Mouse (Mus musculus): Measurements from ENCODE around the gene Tiam1. TPM values are rescaled to one million over a fixed set of nuclear protein-coding genes. Genes with fewer than 3 reads are reported as not detected.
A peak's percentile ranks its signal among the peaks of the same experiment; 100 is the strongest.

Gene Tiam1
- polyA plus RNA-seq, 1 experiment from 2014 or later: 4.2 TPM

DNA sequence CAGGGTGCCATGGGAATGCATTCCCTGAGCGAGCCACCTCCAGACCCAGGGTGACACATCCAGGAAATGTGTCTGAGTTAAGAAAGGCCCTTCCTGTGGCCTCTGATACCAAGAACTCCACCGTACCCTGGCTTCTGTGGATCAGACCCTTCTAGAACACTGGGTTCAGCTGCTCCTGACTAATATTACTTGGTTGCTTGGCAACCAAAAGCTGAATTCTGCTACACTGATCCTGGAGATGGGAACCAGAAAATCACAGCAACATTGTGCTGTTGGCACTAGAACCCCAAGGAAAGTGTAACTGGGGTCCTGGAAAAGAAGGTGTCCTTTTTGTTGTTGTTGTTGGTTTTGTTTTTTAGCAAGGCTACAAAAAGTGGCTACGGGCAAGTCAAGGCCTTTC lies 285.9 kb downstream of the Tiam1 start:
- no peaks in the 10 kb centered on the region for H3K27me3 ChIP-seq
- no peak overlapping the region for H3K4me3 ChIP-seq (replicated peaks)
- no peak for ATAC-seq (ENCODE audit: insufficient read depth)
- no peak overlapping the region for H3K27ac ChIP-seq (replicated peaks)
- H3K36me3 ChIP-seq (replicated peaks): no peaks in the 10 kb centered on the region
- 60% methylated on average over 3 of the region's 3 CpGs for WGBS (ENCODE audit: insufficient replicate concordance)
- H3K9me3 ChIP-seq (replicated peaks): no peaks in the 10 kb centered on the region
- no peak overlapping the region for H3K9ac ChIP-seq
- H3K4me2 ChIP-seq: no peak overlapping the region
- H3K4me1 ChIP-seq (replicated peaks): no peaks in the 10 kb centered on the region

DNA sequence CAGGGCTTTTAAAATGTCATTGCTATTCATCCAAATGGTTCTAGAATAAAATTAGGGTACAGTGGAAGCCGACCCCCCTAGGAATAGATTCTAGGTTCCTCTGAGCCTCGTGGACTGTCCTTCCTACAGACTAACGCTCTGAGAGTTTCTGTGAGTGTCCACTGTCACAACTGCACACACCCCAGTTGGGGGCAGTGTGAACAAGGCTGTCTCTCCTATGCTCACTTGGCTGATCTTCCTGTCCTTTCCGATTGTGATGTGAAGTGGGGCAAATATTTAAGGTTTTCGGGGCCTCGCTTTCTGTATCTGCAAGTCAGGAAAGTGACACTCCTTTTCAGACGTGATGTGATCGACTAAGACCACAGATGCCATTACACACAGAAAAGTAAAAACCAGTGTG lies 288.8 kb downstream of the Tiam1 start:
- H3K36me3 ChIP-seq (replicated peaks): no peaks in the 10 kb centered on the region
- no peaks in the 10 kb centered on the region for H3K4me1 ChIP-seq (replicated peaks)
- H3K4me2 ChIP-seq: no peak overlapping the region
- no peak overlapping the region for H3K9ac ChIP-seq
- no peak for ATAC-seq (ENCODE audit: insufficient read depth)
- H3K27ac ChIP-seq (replicated peaks): no peak overlapping the region
- no peaks in the 10 kb centered on the region for H3K9me3 ChIP-seq (replicated peaks)
- H3K27me3 ChIP-seq: no peaks in the 10 kb centered on the region
- WGBS (ENCODE audit: insufficient replicate concordance): 64% methylated on average over 8 of the region's 8 CpGs
- H3K4me3 ChIP-seq (replicated peaks): no peak overlapping the region

DNA sequence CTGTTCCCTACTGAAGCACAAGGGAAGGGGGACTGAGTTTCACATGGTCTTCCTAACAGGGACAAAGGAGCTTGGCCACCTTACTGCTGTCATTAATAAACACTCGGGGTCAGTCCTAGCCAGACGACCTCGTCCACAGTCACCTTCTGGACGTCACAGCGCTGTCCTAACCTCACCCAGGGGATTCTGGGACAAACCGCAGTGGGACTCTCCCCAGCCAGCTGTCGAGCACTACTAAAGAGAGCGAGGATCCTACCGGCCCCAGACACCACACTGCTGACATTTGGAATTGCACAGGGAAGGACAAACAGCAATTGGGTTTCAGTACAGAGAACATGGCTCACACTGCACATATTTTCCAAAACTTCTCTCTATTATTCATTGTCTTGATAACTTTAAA lies 292.2 kb downstream of the Tiam1 start:
- no peaks in the 10 kb centered on the region for H3K4me1 ChIP-seq (replicated peaks)
- H3K9ac ChIP-seq: no peak overlapping the region
- H3K36me3 ChIP-seq (replicated peaks): no peaks in the 10 kb centered on the region
- no peak overlapping the region for H3K4me2 ChIP-seq
- H3K4me3 ChIP-seq (replicated peaks): no peak overlapping the region
- no peaks in the 10 kb centered on the region for H3K27me3 ChIP-seq
- H3K27ac ChIP-seq (replicated peaks): no peak overlapping the region
- no peak for ATAC-seq (ENCODE audit: insufficient read depth)
- WGBS (ENCODE audit: insufficient replicate concordance): 72% methylated on average over 9 of the region's 9 CpGs
- no peaks in the 10 kb centered on the region for H3K9me3 ChIP-seq (replicated peaks)

DNA sequence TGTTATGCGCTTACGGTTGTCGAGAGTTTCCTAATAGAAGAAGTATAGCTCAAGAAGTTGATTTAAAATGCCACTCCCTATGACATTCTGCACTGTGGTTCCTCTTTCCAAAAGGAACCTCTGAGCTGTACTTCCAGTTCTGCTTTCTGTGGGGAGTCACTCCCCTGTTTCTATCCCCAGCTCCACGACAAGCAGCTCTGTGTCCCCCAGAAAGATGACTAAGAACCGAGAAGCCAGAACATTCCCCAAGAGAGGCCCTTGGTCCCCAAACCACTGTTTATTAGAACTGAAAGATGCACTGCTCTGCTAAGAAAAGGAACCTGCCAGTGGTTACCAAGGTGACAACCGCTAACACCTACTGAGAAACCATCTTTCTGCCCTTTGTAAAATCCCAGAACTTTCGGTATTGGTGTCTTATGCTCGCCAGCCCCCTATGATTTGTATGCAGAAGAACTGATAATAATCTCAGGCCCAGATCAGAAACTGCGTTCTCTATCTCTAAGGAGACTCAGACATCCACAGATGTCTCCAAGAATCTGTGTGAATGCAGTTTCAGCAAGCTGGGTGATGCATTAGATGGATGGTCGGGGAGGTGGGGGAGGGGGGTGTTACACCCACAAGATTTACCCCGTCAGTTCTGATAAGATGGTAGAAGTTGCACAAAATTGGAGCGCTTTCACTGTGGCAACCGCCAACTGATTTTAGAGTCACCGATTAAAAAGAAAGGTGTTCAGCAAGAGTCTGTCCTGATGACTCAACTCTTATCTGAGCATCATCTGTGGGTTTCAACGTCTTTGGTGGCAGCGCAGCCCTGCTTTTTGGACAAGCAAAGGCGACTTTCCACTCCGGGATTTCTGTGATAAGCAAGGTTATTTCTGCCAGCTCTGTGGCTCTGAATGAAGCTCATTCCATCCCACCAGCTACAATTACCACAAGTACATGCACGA lies 294.6 kb downstream of the Tiam1 start:
- H3K9me3 ChIP-seq (replicated peaks): no peaks in the 10 kb centered on the region
- 47% methylated on average over 19 of the region's 19 CpGs for WGBS (ENCODE audit: insufficient replicate concordance)
- ATAC-seq (ENCODE audit: insufficient read depth): 0 out of 2 replicates have a peak, but pooled peaks have one; percentile 25
- no peak overlapping the region for H3K4me2 ChIP-seq
- no peaks in the 10 kb centered on the region for H3K4me1 ChIP-seq (replicated peaks)
- no peak overlapping the region for H3K4me3 ChIP-seq (replicated peaks)
- H3K36me3 ChIP-seq (replicated peaks): no peaks in the 10 kb centered on the region
- no peak overlapping the region for H3K27ac ChIP-seq (replicated peaks)
- no peaks in the 10 kb centered on the region for H3K27me3 ChIP-seq
- H3K9ac ChIP-seq: no peak overlapping the region

DNA sequence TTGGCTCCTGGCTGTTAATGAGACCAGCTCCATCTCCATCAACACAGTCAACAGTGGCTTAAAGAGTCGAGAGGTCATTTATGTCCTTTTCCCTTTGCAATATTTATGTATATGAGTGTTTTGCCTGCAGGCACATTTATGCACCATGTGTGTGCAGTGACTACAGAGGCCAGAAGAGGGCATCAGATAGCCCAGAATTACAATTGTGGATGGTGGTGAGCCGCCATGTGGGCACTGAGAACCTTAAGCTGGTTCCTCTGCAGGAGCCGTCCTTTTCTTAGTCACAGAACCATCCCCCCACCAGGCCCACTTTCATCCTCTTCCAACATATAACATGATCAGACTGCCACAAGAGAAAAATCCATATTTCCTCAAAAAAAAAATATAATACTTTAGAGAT lies 295.4 kb downstream of the Tiam1 start:
- ATAC-seq (ENCODE audit: insufficient read depth): no peak
- no peak overlapping the region for H3K9ac ChIP-seq

DNA sequence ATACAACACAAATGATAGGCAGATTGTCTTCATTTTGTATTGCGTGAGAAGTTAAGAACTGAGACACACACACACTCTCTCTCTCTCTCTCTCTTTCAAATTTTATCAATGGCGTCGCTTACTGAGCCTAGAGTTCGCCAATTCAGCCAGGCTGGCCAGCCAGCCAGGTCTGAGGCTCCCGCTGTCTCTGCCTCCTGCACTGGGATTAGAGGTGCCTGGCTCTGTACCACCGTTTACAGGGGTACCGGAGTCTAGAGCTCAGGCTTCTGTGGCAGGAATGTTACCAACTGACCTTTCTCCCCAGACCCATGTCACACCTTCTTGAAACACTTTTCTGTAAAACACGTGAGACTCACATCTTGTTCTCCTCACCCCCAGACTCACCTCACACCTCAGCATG lies 298.1 kb downstream of the Tiam1 start:
- no peak for ATAC-seq (ENCODE audit: insufficient read depth)
- Histone ChIP-seq H3K9ac (no peak overlapping the region), H3K27ac (replicated peaks) (no peak overlapping the region), H3K9me3 (replicated peaks) (no peaks in the 10 kb centered on the region), H3K4me3 (replicated peaks) (no peak overlapping the region), H3K36me3 (replicated peaks) (no peaks in the 10 kb centered on the region), H3K27me3 (no peaks in the 10 kb centered on the region), H3K4me2 (no peak overlapping the region), H3K4me1 (replicated peaks) (no peaks in the 10 kb centered on the region)
- WGBS (ENCODE audit: insufficient replicate concordance): 78% methylated on average over 8 of the region's 8 CpGs

More for the DNA sequence above, 295.4 kb downstream of the Tiam1 start:
- WGBS (ENCODE audit: insufficient replicate concordance): 69% methylated on average over 3 of the region's 3 CpGs
- Histone ChIP-seq H3K4me1 (replicated peaks) (no peaks in the 10 kb centered on the region), H3K27ac (replicated peaks) (no peak overlapping the region), H3K4me2 (no peak overlapping the region), H3K27me3 (no peaks in the 10 kb centered on the region), H3K4me3 (replicated peaks) (no peak overlapping the region), H3K9me3 (replicated peaks) (no peaks in the 10 kb centered on the region), H3K36me3 (replicated peaks) (no peaks in the 10 kb centered on the region)

DNA sequence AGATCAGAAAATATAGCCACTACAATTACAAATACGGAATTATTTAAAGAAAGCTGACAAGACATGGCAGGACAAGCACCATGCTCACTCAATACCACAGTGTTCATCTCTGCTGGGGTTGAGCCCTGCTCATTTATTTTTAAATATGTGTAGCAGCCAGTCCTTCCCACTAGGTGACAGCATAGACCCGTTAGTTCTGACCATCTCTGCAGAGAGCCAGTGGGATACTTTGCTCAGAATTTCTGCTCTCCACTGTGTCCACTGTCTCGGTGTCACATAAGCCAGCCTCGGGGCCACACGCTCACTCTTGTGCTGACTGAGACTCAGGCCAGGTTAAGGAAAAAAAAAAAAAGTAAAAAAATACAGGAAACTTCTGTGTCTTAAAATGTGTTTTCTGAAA lies 299.0 kb downstream of the Tiam1 start:
- WGBS (ENCODE audit: insufficient replicate concordance): 39% methylated on average over 5 of the region's 5 CpGs
- ATAC-seq (ENCODE audit: insufficient read depth): no peak
- Histone ChIP-seq H3K27ac (replicated peaks) (no peak overlapping the region), H3K36me3 (replicated peaks) (no peaks in the 10 kb centered on the region), H3K4me2 (no peak overlapping the region), H3K9ac (no peak overlapping the region), H3K9me3 (replicated peaks) (no peaks in the 10 kb centered on the region), H3K4me1 (replicated peaks) (no peaks in the 10 kb centered on the region), H3K4me3 (replicated peaks) (no peak overlapping the region), H3K27me3 (no peaks in the 10 kb centered on the region)

DNA sequence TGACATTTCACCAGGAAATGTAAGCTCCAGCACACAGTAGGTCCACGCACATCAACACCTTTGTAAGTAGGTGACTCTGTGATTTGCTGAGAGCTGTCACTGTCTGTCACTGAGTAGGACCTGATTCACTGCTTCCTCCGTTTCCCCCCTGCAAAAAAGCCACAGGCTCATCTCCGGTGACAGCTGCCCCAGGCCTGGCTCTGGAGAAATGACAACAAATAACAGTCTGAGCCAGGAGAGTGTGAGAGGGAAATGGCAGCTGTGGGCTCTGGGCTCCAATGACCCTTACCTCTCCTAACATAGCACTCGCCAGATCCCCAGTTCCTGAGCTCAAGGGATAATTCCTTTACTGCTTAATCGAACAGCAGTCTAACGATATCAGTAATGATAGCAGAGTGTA lies 301.7 kb downstream of the Tiam1 start:
- no peaks in the 10 kb centered on the region for H3K36me3 ChIP-seq (replicated peaks)
- no peak overlapping the region for H3K4me3 ChIP-seq (replicated peaks)
- H3K4me1 ChIP-seq (replicated peaks): no peaks in the 10 kb centered on the region
- H3K27me3 ChIP-seq: no peaks in the 10 kb centered on the region
- no peak for ATAC-seq (ENCODE audit: insufficient read depth)
- H3K9me3 ChIP-seq (replicated peaks): no peaks in the 10 kb centered on the region
- H3K27ac ChIP-seq (replicated peaks): no peak overlapping the region
- no peak overlapping the region for H3K4me2 ChIP-seq
- WGBS (ENCODE audit: insufficient replicate concordance): 51% methylated on average over 6 of the region's 6 CpGs
- no peak overlapping the region for H3K9ac ChIP-seq

DNA sequence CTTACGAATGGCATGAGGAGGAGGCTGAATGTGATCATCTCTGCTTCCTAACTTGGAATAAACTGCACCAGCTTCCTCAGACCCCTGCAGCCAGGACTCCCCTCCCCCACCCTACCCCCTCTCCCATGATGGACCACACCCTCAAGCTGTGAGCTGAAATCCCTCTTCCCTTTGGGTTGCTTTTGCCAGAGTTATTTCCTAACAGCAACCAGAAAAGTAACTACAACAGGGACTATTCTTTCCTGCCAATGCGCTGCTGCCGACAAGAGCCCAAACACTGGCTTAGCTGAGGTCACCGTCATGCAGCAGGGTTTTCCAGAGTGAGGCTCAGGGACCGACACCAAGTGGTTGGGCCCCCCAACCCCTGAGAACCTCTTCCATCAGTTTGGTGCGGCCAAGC lies 303.2 kb downstream of the Tiam1 start:
- H3K27ac ChIP-seq (replicated peaks): no peak overlapping the region
- H3K9ac ChIP-seq: no peak overlapping the region
- H3K36me3 ChIP-seq (replicated peaks): no peaks in the 10 kb centered on the region
- no peaks in the 10 kb centered on the region for H3K9me3 ChIP-seq (replicated peaks)
- no peaks in the 10 kb centered on the region for H3K27me3 ChIP-seq
- H3K4me3 ChIP-seq (replicated peaks): no peak overlapping the region
- no peak for ATAC-seq (ENCODE audit: insufficient read depth)
- no peaks in the 10 kb centered on the region for H3K4me1 ChIP-seq (replicated peaks)
- H3K4me2 ChIP-seq: no peak overlapping the region
- WGBS (ENCODE audit: insufficient replicate concordance): 73% methylated on average over 6 of the region's 6 CpGs

DNA sequence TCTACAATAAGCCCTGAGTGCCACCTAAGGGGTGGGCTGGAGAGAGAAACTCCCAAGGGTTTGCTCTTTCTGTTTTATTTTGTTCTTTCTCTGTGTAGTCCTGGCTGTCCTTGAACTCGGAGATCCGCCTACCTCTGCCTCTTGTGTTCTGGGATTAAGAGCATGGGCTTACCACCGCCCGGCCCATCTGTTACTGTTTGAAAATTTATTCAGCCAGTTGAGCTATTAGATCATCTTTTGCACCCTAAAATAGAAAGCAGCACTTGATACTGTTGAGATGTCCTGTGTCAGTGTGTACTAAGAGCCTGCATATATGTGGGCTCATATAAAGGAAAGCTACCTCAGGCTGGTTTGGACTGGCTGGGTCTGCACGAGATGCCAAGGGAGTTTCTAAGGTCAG lies 303.7 kb downstream of the Tiam1 start:
- Histone ChIP-seq H3K36me3 (replicated peaks) (no peaks in the 10 kb centered on the region), H3K9me3 (replicated peaks) (no peaks in the 10 kb centered on the region), H3K4me2 (no peak overlapping the region), H3K4me3 (replicated peaks) (no peak overlapping the region), H3K27ac (replicated peaks) (no peak overlapping the region), H3K4me1 (replicated peaks) (no peaks in the 10 kb centered on the region), H3K9ac (no peak overlapping the region), H3K27me3 (no peaks in the 10 kb centered on the region)
- no peak for ATAC-seq (ENCODE audit: insufficient read depth)
- WGBS (ENCODE audit: insufficient replicate concordance): 75% methylated on average over 5 of the region's 5 CpGs

DNA sequence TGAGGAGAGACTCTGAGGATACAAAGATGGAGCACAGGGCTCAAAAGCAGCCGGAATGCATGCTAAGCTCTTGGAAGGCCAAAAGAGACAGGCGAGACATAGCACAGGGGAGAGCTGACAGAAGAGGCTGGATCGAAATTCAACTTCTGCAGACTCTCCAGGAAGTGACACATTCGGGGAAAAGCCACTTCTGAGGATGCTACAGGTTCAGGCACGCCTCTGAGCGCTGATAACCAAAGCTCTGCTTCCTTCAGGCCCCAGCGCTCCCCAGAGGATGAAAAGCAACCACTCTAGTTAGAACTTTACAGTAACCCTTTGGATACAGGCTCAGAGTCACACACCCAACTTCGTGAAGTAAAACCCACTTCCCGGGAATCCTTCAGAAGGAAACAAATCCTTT lies 306.5 kb downstream of the Tiam1 start:
- WGBS (ENCODE audit: insufficient replicate concordance): 45% methylated on average over 9 of the region's 9 CpGs
- Histone ChIP-seq H3K27ac (replicated peaks) (no peak overlapping the region), H3K27me3 (no peaks in the 10 kb centered on the region), H3K36me3 (replicated peaks) (no peaks in the 10 kb centered on the region), H3K9ac (no peak overlapping the region), H3K4me1 (replicated peaks) (no peaks in the 10 kb centered on the region), H3K9me3 (replicated peaks) (no peaks in the 10 kb centered on the region), H3K4me3 (replicated peaks) (no peak overlapping the region), H3K4me2 (no peak overlapping the region)
- no peak for ATAC-seq (ENCODE audit: insufficient read depth)

DNA sequence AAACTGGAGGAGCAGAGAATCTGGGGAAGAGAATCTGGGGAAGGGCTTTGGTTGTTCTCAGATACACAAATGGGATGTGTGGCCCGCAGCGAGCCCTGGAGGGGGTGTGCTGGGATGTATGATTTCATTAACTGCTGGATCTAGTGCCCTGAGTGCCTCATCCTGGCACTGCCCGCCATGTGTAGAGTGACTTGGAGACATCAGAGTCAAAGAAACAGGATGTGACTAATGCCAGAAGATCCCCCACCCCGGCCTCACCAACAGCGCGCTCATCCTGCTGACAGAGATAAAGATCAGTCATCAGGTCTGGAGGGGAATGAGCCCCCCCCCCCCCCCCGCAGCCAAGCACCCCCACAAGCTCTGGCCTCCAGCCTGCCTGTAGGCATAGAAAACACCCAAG lies 308.0 kb downstream of the Tiam1 start:
- ATAC-seq (ENCODE audit: insufficient read depth): no peak
- WGBS (ENCODE audit: insufficient replicate concordance): 41% methylated on average over 7 of the region's 7 CpGs

More for the DNA sequence above, 308.0 kb downstream of the Tiam1 start:
- H3K27me3 ChIP-seq: no peaks in the 10 kb centered on the region
- H3K36me3 ChIP-seq (replicated peaks): no peaks in the 10 kb centered on the region
- no peak overlapping the region for H3K4me3 ChIP-seq (replicated peaks)
- H3K4me1 ChIP-seq (replicated peaks): no peaks in the 10 kb centered on the region; the same call in 1 of the 2 replicates
- no peak overlapping the region for H3K9ac ChIP-seq
- no peaks in the 10 kb centered on the region for H3K9me3 ChIP-seq (replicated peaks)
- H3K27ac ChIP-seq (replicated peaks): no peak overlapping the region
- no peak overlapping the region for H3K4me2 ChIP-seq
